Mouse (Mus musculus) kidney, postnatal 4 days (tissue): ENCODE measurements at regions not wholly inside any gene's neighbourhood (a gene's known extent, or its start where the extent isn't known, plus 50 kb on each side); places are given as distances from the start of the nearest gene placed in this dataset.
A peak's percentile ranks its signal among the peaks of the same experiment; 100 is the strongest.
"Not testable (repeated sequence)": the region's sequence is repeated elsewhere in the genome, so short reads cannot be mapped to it uniquely, and the experiment has no call there.

Experiments used
- DNase-seq, 2 experiments: peaks; one replicate each; pipeline ENCODE4 v3.0.0; 2021; ENCODE audit warnings: mixed read lengths in 2 of 2

DNA sequence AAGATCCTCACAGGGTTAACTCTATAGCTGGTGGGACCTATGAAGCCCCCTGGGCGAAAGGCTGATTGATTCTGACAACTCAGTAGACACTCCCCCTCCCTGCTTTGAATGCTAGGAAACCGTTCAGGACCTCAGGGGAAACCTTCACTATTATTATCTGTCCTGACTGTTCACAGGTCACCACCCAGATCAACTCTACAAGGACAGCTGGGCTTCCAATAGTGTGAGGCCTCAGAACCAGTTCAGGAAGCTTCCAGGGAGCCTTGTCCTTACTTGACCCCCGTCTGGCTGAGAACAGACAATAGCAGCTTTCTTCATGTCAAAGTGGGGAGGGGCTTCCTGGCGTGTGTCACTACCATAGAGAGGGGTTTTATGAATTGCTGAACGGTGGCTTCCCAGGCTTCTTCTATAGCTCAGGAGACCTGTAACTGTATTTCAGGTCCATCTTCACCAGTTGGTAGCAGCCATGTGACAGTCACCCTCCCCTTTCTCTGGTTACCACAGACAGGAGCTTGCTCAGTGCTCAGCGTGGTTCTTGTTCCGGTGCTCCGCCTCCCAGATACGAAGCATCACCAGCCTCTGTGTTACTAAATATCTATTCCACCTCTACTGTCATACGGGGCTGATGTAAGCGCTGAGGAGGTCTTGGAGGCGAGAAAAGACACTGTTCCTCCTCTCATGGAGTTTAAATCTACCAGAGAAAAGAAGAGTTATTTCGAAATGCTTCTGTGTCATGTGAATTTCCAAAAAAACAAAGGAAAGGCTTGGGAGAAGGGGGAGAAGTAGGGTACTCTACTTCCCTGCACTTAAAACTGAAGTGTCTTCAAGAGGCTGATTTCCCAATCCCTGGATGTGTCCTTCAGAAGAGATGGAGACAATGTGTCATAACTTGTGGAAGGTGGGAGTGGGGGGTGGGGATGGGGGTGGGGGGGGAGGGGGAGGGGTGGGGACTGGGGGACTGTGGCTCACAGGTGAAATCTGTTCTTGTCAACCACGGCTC lies 96.9 kb downstream of the Vcpkmt start:
- peak in 1 of 2 experiments; percentile 57 for DNase-seq

DNA sequence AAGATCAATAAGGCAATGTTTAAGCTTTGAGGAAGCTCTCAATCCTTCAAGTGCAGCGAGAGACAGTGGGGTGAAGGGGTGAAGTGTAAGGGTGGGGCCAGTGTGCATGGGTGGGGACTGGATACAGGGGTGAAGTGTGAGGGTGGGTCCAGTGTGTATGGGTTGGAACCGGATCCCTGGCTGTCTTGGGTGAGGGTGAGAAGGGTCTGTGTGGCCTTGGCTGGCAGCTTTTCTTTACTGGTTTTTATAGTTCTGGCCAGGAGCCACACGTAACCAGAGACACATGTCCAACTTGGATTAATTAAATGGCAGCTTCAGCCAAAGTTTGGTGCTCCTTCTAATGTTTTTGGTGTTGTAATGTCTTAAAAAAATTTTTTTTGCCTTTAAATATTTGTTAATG lies 101.4 kb downstream of the Vcpkmt start:
- no peak for DNase-seq

DNA sequence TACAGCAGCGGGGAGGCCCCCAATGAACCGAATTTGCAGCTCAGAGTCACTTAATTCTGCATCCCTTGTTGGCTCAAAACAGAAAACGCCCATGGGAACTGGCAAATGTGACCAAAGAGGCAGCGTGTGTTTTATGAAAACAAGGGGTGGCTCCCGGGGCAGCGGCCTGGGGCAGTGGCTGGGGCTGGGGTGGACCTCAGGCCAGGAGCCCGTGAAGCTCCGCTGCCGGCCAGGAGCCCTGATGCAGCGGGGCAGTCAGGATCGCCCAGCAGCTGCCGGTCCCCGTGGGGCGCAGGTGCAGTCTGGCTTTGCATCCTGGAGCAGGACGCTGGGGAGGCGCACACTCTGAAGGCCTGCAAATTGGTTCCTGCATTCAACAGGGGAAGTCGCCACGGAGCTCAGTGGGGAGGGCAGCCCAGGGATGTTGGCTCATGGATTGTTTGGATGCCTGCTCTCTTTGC lies 104.4 kb upstream of the Gm9887 start:
- DNase-seq, result peak; percentile 48 to 60

DNA sequence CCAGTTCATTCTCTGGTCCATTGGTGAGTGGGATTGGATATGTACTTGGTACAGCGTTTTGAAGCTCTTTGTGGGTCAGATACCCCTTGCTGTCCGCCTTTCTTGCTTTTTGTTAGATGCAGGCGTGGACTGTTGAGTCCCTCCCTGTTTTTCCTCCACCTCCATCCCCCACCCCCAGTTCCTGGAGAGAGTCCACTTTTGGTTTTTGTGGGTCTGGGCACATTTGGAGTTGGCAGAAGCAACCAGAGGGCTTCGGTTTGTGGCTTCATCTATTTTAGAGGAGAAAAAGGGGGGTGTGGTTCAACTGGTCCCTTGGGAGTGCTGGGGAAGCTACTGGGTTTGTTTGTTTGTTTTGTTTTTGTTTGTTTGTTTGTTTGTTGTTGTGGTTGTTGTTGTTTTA lies 103.9 kb upstream of the Gm9887 start:
- DNase-seq, result no peak

DNA sequence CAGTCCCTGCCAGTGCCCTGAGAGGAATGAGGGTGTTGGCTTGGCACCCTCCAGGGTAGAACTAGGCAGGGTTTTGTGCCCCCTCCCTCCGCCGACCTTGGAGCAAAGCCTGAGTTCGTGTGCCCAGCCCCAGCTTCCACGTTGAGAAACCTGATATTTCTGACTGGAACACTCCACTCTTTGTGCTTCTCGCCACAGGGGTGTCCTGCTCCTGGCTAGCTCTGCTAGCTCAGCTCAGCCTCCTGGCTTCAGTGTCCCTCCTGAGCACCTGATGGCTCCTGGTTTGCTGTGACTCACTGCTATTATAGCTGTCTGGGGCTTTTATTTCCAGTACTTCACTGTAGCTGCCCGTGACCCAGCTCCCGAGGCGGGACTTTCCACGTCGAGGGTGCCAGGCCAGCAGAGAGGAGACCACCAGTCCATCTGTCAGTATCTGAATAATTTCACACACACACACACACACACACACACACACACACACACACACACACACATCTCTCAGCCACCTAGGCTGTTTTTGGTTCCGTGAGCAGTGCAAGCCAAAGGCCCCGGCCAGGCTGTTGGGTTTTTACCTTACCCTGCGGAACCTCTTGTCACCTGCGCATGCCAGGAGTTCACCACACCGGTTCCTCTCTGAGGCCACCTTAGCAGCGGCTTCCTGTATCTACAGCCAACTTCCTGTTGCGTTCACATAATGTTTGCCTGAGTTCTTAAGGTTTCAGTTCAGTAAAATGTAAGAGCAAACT lies 102.8 kb upstream of the Gm9887 start:
- DNase-seq, result peak in 1 of 2 experiments; percentile 28

DNA sequence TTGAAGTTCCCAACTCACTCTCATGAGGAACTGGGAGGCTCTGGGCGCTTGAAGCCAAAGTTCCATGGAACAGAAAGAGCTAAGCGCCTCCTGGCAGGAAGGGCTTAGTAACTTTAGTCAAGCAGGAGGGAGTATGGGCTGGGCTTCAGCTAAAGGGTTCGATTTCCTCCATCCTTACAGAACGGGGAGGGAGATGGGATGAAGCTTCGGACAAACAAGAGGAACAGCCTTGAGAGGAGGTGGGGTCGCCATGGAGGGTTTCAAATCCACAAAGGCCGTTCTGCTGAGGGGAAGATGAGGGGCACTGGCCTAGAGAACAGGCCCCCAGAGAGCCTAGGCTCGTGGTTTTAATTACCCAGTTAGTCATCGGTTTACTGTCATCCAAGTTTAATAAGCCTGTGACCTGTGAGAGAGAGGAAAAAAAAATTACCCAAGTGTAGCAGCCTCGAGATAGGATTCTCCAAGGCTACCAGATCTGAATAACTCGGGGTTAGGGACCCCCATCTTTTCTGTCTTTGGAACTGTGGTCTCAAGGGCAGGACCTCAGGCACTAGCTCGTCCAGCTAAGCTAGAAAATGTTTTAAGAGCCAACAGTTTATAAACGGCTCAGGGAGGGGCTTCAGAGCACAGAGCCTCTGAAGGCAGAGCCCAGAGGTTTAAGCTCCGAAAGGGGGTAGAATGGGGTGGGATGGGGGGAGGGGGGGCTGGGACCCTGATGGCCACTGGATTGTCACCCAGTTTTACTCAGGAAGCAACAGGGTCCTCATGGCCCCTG lies 102.1 kb upstream of the Gm9887 start:
- peak; percentile 41 to 60 for DNase-seq

DNA sequence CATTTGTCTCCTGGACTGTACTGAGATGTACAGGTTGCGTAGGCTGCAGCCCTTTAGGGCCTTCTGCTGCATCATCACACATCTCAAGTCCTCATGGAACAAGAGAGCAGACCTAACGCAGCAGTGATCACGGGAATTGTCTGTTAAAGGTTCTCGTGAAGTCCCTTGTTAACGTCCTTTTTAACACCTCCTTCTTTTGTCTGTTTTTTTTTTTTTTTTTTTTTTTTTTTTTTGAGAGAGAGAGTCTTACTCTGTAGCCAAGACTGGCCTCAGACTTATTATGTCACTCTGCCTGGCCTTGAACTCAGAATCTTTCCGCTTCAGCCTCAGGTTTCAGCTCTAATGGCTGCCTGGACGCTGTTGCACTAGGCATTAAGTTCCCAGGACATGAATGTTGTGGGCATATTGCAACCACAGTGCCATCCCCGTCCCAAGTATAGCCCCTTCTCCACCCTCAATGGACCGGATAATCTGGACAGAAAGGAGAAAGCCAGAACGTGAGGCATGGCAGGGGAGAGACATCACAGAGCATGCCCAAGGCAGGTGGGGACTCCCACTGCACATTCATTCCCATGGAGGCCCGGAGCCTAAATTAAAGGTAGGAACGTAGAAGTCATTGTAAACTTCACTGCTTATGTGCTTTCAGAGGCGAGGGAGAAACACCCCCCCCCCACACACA lies 101.3 kb upstream of the Gm9887 start:
- no peak for DNase-seq

DNA sequence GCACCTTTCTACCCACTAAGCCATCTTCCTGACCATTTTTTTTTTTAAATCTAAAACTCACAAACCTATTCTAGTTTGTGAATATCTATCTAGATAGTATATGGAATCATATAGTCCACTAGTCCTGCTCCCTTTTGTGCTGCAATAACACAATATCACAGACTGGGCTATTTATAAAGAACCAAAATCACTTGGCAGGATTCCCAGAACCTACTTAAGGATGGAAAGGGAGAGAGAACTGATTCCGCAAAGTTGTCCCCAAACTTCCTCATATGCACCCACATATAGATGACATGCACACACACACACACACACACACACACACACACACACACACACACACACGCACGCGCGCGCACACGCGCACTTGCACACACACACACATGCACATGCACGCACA lies 100.7 kb upstream of the Gm9887 start:
- no peak for DNase-seq

DNA sequence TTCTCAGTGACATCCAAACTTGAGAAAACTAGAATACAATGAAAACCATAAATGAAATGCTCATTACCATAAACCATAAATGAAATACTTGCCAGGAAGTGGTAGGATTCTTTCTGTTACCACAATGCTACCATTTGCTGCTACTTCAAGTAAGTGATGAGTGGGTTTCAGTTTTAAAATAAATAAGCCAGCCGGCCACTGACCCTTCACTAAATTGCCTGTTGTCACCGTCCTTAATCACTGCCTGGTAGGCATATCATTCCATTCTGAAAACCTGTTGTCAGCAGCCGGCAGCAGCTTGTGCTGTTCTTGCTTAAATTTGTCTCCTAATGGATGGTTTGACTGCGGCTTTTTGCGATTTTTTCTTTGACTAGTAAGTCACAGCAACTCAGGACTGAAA lies 99.6 kb upstream of the Gm9887 start:
- no peak for DNase-seq

DNA sequence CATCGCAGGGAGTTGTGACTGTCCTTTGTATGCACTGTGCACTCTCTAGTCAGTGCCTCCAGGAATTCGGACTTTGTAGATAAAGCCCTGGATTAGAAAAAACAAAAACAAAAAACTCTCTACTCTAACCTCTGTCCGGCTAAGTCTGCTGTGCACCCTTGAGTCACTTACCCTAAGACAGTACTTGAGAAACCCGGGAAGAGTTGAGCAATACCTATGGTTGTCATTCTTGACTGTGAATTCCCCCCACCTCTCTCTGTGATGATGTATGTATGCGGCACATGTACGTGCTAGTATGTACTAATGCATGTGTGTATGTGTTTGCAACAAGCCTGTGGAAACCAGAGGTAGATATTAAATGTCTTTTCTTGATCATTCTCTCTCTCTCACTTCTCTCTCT lies 96.7 kb upstream of the Gm9887 start:
- no peak for DNase-seq

DNA sequence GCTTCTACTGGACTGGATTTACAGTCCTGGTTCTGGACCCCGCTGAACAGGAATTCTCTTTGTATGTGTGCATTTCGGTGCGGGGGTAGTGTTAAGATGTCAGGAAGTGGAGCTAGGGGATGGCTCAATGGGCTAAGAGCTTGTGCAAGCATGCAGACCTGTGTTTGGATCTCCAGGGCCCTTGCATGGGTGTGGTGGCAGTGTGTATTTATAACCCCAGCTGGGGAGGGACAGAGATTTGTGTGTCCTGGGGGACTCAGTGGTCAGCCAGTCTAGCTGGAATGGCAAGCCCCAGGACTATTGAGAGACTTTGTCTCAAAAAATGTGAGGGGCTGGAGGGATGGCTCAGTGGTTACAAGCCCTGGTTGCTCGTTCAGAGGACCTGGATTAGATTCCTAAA lies 95.1 kb upstream of the Gm9887 start:
- DNase-seq, result no peak

DNA sequence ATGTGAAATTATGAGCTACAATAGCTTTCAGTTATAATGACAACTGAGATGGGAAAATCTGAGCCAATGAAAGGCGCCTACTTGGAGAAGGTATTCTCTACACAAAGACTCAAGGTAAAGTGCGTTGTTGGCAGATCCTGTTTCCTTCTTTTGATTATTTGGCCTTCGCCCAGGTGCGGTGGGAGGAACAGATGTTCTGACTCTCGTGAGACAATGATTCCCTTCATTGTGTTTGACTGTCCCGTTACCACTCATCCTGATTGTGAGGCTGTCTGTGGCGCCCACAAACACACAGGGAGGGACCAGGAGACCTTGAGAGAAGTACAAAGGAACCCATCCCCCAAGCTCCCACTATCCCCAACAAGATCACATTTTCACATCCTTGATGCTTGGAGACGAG lies 92.6 kb upstream of the Gm9887 start:
- DNase-seq, result no peak

DNA sequence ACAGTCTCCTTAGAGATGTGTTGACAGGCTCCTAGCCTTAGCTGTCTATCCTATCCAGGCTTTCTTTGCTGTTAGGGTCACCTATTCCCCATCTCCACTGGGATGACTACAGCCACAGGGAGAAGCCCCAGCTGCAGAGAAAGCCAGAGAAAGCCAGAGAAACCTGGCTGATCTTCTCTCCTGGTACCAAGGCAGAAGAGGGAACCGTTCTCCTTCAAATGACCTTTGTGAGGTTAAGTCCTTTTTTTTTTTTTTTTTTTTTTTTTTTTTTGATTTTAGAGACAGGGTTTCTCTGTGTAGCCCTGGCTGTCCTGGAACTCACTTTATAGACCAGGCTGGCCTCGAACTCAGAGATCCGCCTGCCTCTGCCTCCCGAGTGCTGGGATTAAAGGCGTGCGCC lies 91.1 kb upstream of the Gm9887 start:
- not testable (repeated sequence) for DNase-seq

DNA sequence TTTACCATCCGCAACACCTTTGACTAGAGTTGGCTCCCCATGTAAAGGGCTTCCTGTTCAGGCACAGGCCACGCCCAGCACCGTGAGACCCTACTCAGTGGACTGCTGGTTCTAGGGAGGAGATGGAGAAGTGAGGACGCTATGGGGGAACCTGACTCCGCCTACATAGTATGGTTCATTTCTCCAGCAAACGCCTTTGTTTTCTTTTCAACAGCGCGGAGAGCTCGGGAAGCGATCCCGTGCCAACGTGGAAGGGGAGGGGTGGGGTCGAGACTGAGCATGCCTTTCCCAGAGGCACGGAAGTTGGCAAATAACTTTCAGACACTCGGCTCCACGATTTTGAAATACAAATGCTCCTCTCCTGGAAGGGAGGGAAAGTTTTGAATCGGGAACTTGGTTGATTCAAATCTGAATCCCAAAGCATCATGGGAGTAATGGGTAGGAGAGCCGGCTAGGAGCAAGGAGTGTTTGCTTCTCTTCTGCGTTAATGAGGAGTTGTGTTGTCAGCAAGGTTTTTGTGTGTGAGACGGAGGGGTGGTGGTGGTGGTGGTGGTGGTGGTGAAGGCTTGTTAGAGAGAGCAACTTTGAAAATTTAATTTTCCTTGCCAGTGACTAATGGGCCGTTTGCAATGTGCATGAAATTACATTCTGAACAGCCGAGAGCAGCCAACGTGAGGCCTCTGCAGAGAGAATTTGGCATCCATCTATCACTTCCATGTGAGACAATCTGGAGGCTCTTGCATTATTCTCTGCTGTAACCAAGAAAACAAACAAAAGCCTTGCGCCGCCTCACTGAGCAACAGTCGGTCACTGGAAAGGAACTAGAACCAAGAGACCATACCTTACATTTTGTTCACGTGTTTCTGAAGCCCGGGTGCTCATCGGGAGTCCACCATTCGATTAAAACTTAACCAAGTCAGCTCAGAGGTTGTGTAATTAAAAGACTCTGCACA lies 89.9 kb upstream of the Gm9887 start:
- peak; percentile 62 to 73 for DNase-seq

DNA sequence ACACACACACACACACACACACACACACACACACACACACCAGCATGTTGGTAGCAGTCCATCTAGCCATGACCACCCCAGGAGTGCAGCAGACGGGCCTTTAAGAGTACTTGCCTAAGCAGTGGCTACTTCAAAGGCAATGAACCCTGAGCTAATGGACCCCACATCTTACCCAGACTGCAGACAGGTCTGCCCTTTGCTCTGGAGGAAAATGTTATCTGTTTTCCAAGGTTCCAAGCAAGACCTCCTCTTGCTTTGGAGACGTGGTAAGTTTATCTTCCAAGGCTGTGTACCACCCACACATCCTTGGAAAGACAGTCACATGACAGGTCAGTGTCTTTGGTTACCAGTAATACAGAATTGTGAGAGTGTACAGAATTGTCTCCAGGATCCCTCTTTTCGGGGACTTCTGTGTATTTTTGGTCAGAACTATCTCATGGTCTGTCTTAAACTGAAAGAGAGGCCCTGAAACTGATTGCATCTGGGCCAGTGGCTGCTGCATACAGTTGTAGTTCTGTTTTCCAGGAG lies 88.4 kb upstream of the Gm9887 start:
- no peak for DNase-seq

DNA sequence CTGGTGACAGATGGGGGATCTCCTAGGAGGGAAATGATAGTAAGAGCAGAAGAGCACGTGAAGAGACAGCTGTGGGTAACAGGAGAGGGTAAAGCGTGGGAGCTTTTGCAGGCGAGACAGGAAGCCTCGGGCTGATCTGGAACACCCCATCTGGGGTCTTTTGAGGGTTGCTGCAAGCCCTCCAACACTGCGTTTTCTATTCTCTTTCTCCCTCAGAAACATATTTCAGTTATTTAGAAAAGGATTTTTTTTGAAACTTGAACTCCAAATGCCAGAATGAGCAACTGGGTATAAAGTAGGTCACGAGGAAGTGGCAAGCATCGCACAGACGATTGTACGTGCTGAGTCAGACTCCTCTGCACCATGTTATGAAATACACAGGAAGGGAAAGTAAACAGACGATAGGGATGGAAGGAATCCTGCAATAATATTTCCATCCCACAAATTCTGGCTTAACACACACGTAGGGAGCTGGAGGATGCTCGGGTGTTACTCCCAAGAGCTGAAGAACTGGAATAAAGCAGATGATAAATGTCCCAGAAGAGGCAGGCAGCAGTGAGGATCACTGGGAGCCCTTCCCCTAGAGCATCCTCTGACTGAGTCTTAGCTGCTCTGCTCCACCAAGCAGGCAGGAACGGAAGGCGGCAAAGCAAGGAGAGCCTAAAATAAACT lies 86.0 kb upstream of the Gm9887 start:
- DNase-seq, result peak in 1 of 2 experiments; percentile 37

DNA sequence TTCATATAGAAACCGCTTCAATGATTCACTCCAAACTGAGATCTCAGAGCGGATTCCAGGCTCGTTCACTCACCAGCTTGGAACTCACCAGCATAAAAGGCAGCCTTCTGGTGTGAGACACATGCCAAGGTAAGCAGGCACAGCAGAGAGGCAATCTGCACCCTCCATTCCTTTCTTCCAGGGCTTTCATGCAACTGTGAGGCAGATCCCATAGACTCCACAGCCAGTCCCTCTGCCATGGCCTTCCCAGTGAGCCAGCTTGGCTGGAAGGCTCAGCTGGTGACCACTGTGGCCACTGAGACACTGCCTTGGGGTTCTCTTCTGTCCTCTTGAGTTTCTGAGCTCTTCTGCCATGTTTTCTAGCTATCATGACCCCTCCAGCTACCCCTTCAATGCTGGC lies 84.5 kb upstream of the Gm9887 start:
- DNase-seq, result no peak

DNA sequence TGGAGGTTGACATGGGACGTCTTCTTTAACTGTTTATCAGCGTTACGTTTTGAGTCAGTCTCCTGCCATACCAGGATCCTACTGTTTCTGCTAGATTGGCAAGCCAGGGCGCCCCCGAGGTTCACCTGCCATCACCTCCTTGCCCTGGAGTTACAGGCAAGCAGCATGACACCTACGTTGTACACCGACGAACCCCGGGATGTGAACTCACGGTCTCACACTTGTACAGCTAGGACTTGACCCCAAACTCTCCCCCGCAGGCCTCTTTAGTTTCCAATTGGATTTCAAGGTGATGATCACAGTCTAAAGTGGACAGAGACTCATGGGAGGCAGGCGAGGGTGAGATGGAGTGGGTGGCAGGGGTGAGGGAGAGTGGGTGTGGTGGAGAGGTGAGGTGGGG lies 83.9 kb upstream of the Gm9887 start:
- DNase-seq, result no peak

DNA sequence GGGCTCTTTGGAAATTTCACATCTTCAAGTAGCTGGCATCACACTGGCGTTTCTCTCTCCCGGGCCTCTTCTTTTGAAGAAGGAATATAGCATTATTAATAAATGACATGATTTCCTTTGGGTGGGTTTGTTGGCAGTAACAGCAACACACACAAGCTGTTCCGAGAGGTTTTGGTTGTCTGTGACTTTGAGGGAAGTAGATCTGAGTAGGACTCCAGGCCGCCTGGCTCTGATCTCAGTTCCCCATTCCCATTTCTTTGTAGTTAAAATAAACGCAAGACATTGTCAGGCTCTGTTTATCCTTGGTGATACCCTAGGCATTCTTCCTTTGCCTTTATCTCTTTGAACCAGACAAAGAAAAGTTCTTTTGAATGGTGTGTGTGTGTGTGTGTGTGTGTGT lies 83.3 kb upstream of the Gm9887 start:
- no peak for DNase-seq

DNA sequence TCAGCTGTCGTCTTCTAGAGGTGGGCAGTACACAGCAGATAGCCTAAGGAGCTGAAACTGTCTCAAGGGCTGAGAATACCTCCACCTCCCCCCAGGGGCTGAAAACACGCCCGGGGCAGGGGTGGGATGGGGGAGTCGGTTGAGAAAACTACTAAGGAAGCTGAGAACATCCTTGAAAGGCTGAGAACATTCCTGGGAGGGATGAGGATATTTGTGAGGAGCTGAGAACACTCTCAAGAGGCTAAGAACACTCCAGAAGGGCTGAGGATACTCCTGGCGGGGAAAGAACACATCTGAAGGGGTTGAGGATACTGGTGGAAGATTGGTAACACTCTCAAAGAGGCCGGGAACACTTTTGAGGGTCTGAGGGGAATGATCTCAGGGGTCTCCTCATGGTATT lies 81.3 kb upstream of the Gm9887 start:
- DNase-seq, result no peak
